Mouse (Mus musculus) stomach, postnatal 0 days (tissue): ENCODE measurements around the gene Olfr665. TPM values are rescaled to one million over a fixed set of nuclear protein-coding genes. Genes with fewer than 3 reads are reported as not detected.
"Not testable (repeated sequence)": the region's sequence is repeated elsewhere in the genome, so short reads cannot be mapped to it uniquely, and the experiment has no call there.

Experiments
- ATAC-seq: fragments of 200-750 bp; cut with Nextera tagmentation; 2 replicates; pipeline ENCODE4 v1.8.0; 2017; ENCODE audit not compliant: low FRiP score, low TSS enrichment
- DNase-seq: peaks from one replicate; pipeline ENCODE4 v3.0.0-alpha.2; 2016; ENCODE audit warnings: low spot score
- H3K27ac ChIP-seq: fragments of 300-500 bp; sonication (generic); replicated peaks from 2 replicates; pipeline ENCODE4 v1.5.1; 2014; ENCODE audit warnings: mild to moderate bottlenecking, control low read depth
- H3K27me3 ChIP-seq: fragments of 300-500 bp; sonication (generic); 2 replicates; pipeline ENCODE4 v1.6.1; 2014; ENCODE audit warnings: low read length; ENCODE audit not compliant: control insufficient read depth, insufficient read depth
- H3K36me3 ChIP-seq: fragments of 300-500 bp; sonication (generic); 2 replicates; pipeline ENCODE4 v1.6.1; 2014; ENCODE audit warnings: low read length, mixed read lengths; ENCODE audit not compliant: control insufficient read depth, insufficient read depth
- H3K4me1 ChIP-seq: fragments of 300-500 bp; sonication (generic); replicated peaks from 2 replicates; pipeline ENCODE4 v1.6.1; 2014; ENCODE audit warnings: antibody characterized with exemption; ENCODE audit not compliant: control insufficient read depth, insufficient read depth
- H3K4me2 ChIP-seq: fragments of 300-500 bp; sonication (generic); replicated peaks from 2 replicates; pipeline ENCODE4 v1.6.1; 2014; ENCODE audit warnings: low read depth, mild to moderate bottlenecking, control low read depth, moderate library complexity
- H3K4me3 ChIP-seq: fragments of 300-500 bp; sonication (generic); 2 replicates; pipeline ENCODE4 v1.5.1; 2014; ENCODE audit warnings: low read depth, low read length, control low read depth
- H3K9ac ChIP-seq: fragments of 300-500 bp; sonication (generic); 2 replicates; pipeline ENCODE4 v1.6.1; 2014; ENCODE audit warnings: mild to moderate bottlenecking, low read length, control low read depth, mixed read lengths
- H3K9me3 ChIP-seq: fragments of 300-500 bp; sonication (generic); 2 replicates; pipeline ENCODE4 v1.6.1; 2016; ENCODE audit warnings: low read length; ENCODE audit not compliant: control insufficient read depth
- CTCF ChIP-seq: IDR thresholded peaks from 2 replicates; pipeline ENCODE4 v1.5.1; 2016; ENCODE audit warnings: antibody characterized with exemption, low read depth, mild to moderate bottlenecking, moderate library complexity
- EP300 ChIP-seq: optimal IDR thresholded peaks from 2 replicates; pipeline ENCODE3; 2016; ENCODE audit warnings: antibody characterized with exemption
- WGBS: fragments of 180-500 bp; shearing (Covaris S2); extraction: QIAGEN DNeasy Blood & Tissue Kit; methylation state at CpG from one replicate; pipeline ENCODE4 v1.1.7; 2014; 5-methylcytosine and 5-hydroxymethylcytosine counted together
- polyA plus RNA-seq: library from polyadenylated mRNA; unstranded; fragments of >200 nt; fragmentation: Nextera tagmentation; extraction: Ambion mirVana; gene quantifications from 2 replicates; pipeline ENCODE4 v1.2.1, GENCODE M21; 2015

Gene Olfr665
- not detected in 2 replicates for polyA plus RNA-seq

GRCm38 (mm10) chr7:104877731-104878130 lies at the start of gene Olfr665:
Gene Olfr665, plus strand, starts transcription at chr7:104878031.
- no peak within 1 kb of the TSS for H3K4me2 ChIP-seq

GRCm38 (mm10) chr7:104842503-104842902 lies 35.3 kb upstream of the Olfr665 start, which contains the start of gene Usp17lb:
Gene Usp17lb, minus strand, starts transcription at chr7:104842603.
- Histone ChIP-seq H3K4me1 (no peaks in the 10 kb centered on the region), H3K9me3 (no peaks in the 10 kb centered on the region), H3K4me3 (no peak within 1 kb of the TSS), H3K27me3 (no peaks in the 10 kb centered on the region), H3K36me3 (no peaks in the 10 kb centered on the region), H3K9ac (no peak within 1 kb of the TSS), H3K4me2 (no peak within 1 kb of the TSS), H3K27ac (no peak within 1 kb of the TSS)
- DNase-seq = no peak
- no peak for ATAC-seq
- WGBS = 41% methylated on average over 1 of the region's 1 CpGs
- TF ChIP-seq EP300 = no peak
- TF ChIP-seq CTCF = no peak

More at GRCm38 (mm10) chr7:104877731-104878130, at the start of gene Olfr665:
- no peak within 1 kb of the TSS for H3K27ac ChIP-seq
- H3K27me3 ChIP-seq = no peaks in the 10 kb centered on the region
- H3K9ac ChIP-seq = no peak within 1 kb of the TSS
- 26% methylated on average over 1 of the region's 1 CpGs for WGBS
- no peaks in the 10 kb centered on the region for H3K4me1 ChIP-seq
- H3K36me3 ChIP-seq = no peaks in the 10 kb centered on the region
- ATAC-seq = no peak
- H3K4me3 ChIP-seq = no peak within 1 kb of the TSS
- TF ChIP-seq CTCF (no peak), EP300 (no peak)
- no peak for DNase-seq
- H3K9me3 ChIP-seq = no peaks in the 10 kb centered on the region

GRCm38 (mm10) chr7:104843731-104844287 lies 34.0 kb upstream of the Olfr665 start:
- ATAC-seq (no peak), DNase-seq (no peak)
- TF ChIP-seq EP300 (no peak), CTCF (no peak)
- Histone ChIP-seq H3K9ac (no peak overlapping the region), H3K4me3 (no peak overlapping the region), H3K27ac (no peak overlapping the region), H3K27me3 (no peaks in the 10 kb centered on the region), H3K36me3 (no peaks in the 10 kb centered on the region), H3K9me3 (no peaks in the 10 kb centered on the region), H3K4me1 (no peaks in the 10 kb centered on the region), H3K4me2 (no peak overlapping the region)
- 50% methylated on average over 1 of the region's 1 CpGs for WGBS

GRCm38 (mm10) chr7:104851546-104851945 lies 26.3 kb upstream of the Olfr665 start:
- H3K4me2 ChIP-seq, H3K9ac ChIP-seq, H3K36me3 ChIP-seq, DNase-seq, ATAC-seq, H3K27me3 ChIP-seq, H3K4me1 ChIP-seq, H3K27ac ChIP-seq, H3K4me3 ChIP-seq, H3K9me3 ChIP-seq: not testable (repeated sequence)
- 77% methylated on average over 2 of the region's 2 CpGs for WGBS

GRCm38 (mm10) chr7:104855248-104855750 lies 22.5 kb upstream of the Olfr665 start:
- Histone ChIP-seq H3K4me2 (no peak overlapping the region), H3K27ac (no peak overlapping the region), H3K9ac (no peak overlapping the region), H3K36me3 (no peaks in the 10 kb centered on the region), H3K27me3 (no peaks in the 10 kb centered on the region), H3K4me3 (no peak overlapping the region), H3K9me3 (no peaks in the 10 kb centered on the region), H3K4me1 (no peaks in the 10 kb centered on the region)
- TF ChIP-seq CTCF = no peak
- no peak for TF ChIP-seq EP300
- DNase-seq (no peak), ATAC-seq (no peak)
- 72% methylated on average over 3 of the region's 3 CpGs for WGBS

- WGBS = 57% methylated on average over 2 of the region's 2 CpGs
- not testable (repeated sequence) for DNase-seq, H3K27ac ChIP-seq
Observed at GRCm38 (mm10) chr7:104856709-104857108, 21.1 kb upstream of the Olfr665 start, which contains the start of gene Usp17la. Gene Usp17la, plus strand, starts transcription at chr7:104857009.

More at GRCm38 (mm10) chr7:104856709-104857108, 21.1 kb upstream of the Olfr665 start, which contains the start of gene Usp17la:
- not testable (repeated sequence) for ATAC-seq, H3K4me3 ChIP-seq, H3K27me3 ChIP-seq, H3K9ac ChIP-seq, H3K9me3 ChIP-seq, H3K36me3 ChIP-seq, H3K4me2 ChIP-seq, H3K4me1 ChIP-seq
